Mouse (Mus musculus) liver, embryonic 12.5 days (tissue): ENCODE measurements around the gene Prc1. TPM values are rescaled to one million over a fixed set of nuclear protein-coding genes. Genes with fewer than 3 reads are reported as not detected.

Source experiments
- ATAC-seq: fragments of 200-750 bp; cut with Nextera tagmentation; 2 replicates; pipeline ENCODE4 v1.8.0; 2017; ENCODE audit warnings: moderate number of reproducible peaks, mild to moderate bottlenecking, moderate library complexity
- H3K27ac ChIP-seq: fragments of 300-500 bp; sonication (generic); 2 replicates; pipeline ENCODE4 v1.5.1; 2016; ENCODE audit warnings: mild to moderate bottlenecking
- H3K27me3 ChIP-seq: fragments of 300-500 bp; sonication (generic); replicated peaks from 2 replicates; pipeline ENCODE4 v1.6.1; 2016; ENCODE audit warnings: mild to moderate bottlenecking, moderate library complexity
- H3K36me3 ChIP-seq: fragments of 300-500 bp; sonication (generic); 2 replicates; pipeline ENCODE4 v1.6.1; 2016; ENCODE audit warnings: mild to moderate bottlenecking, moderate library complexity
- H3K4me1 ChIP-seq: fragments of 300-500 bp; sonication (generic); 2 replicates; pipeline ENCODE4 v1.6.1; 2016
- H3K4me2 ChIP-seq: fragments of 300-500 bp; sonication (generic); 2 replicates; pipeline ENCODE4 v1.6.1; 2016; ENCODE audit warnings: mild to moderate bottlenecking, moderate library complexity
- H3K4me3 ChIP-seq: fragments of 300-500 bp; sonication (generic); 2 replicates; pipeline ENCODE4 v1.5.1; 2016; ENCODE audit warnings: mild to moderate bottlenecking, moderate library complexity
- H3K9ac ChIP-seq: fragments of 300-500 bp; sonication (generic); 2 replicates; pipeline ENCODE4 v1.6.1; 2016; ENCODE audit warnings: mild to moderate bottlenecking, moderate library complexity
- H3K9me3 ChIP-seq: fragments of 300-500 bp; sonication (generic); replicated peaks from 2 replicates; pipeline ENCODE4 v1.6.1; 2016; ENCODE audit warnings: mild to moderate bottlenecking, moderate library complexity
- WGBS: fragments of 180-500 bp; shearing (Covaris S2); methylation state at CpG from one replicate; pipeline ENCODE4 v1.1.7; 2016; ENCODE audit not compliant: insufficient replicate concordance; 5-methylcytosine and 5-hydroxymethylcytosine counted together
- polyA plus RNA-seq: library from polyadenylated mRNA; unstranded; fragments of >200 nt; fragmentation: Nextera tagmentation; extraction: Ambion mirVana; gene quantifications from 2 replicates; pipeline ENCODE4 v1.2.1, GENCODE M21; 2016

Gene Prc1
- polyA plus RNA-seq, 1 experiment from 2014 or later, result 150 TPM

- Histone ChIP-seq H3K27me3 (no peaks in the 10 kb centered on the region), H3K36me3 (peaks cover 53% of the 10 kb centered on the region), H3K27ac (no peak overlapping the region), H3K4me3 (no peak overlapping the region), H3K9ac (no peak overlapping the region), H3K4me2 (no peak overlapping the region), H3K4me1 (peaks cover 39% of the 10 kb centered on the region), H3K9me3 (no peaks in the 10 kb centered on the region)
- ATAC-seq, result no peak
- 72% methylated on average over 1 of the region's 1 CpGs for WGBS
Measured at GRCm38 (mm10) chr7:80267764-80268163, 26.5 kb upstream of the Prc1 start.

DNA sequence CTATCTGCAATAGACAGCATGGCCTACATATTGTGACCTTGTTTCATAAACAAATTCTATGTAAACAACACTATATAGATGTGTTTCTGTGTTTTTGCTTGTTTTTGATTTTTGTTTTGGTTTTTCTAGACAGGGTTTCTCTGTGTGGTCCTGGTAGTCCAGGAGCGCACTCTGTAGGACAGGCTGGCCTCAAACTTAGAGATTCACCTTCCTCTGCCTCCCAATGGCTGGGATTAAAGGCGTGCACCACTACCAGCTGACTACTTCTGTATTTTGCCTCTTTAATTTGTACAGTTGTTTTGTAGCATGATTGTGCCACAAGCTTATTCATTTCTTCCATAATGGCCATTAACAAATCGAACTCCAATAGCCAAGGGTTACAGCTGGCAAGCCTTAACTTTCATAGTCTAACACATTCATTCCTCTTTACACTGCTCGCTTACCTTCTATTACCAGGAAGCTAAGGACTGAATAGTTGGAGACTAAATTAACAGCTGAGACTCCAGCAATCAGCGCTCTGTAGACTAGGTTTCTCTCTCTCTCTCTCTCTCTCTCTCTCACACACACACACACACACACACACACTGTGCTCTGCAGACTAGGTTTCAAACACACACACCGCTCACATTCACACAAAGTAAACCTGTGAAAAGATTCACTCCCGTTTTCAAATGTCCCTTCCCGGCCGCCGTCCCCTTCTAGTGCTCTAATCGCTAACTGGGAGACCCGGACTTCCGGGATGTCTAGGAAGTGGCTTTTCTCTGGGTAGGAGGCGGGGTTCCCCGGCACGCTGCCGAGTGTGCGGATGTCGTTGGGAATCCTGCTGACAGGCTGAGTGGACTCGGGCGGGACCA is 25.1 kb upstream of the Prc1 start, which contains the start of gene Vps33b:
Vps33b (plus strand) TSS at position 753 of the 854 bp plus-strand sequence.
- no peaks in the 10 kb centered on the region for H3K9me3 ChIP-seq
- peaks cover 33% of the 10 kb centered on the region for H3K4me1 ChIP-seq
- H3K27ac ChIP-seq, result peak within 1 kb of the TSS; percentile 75
- H3K4me3 ChIP-seq, result peak within 1 kb of the TSS; percentile 81
- ATAC-seq, result peak; percentile 91
- peaks cover 55% of the 10 kb centered on the region for H3K36me3 ChIP-seq
- no peaks in the 10 kb centered on the region for H3K27me3 ChIP-seq
- 4% methylated on average over 21 of the region's 21 CpGs for WGBS
- peak within 1 kb of the TSS; percentile 88 for H3K4me2 ChIP-seq
- peak within 1 kb of the TSS; percentile 86 for H3K9ac ChIP-seq

DNA sequence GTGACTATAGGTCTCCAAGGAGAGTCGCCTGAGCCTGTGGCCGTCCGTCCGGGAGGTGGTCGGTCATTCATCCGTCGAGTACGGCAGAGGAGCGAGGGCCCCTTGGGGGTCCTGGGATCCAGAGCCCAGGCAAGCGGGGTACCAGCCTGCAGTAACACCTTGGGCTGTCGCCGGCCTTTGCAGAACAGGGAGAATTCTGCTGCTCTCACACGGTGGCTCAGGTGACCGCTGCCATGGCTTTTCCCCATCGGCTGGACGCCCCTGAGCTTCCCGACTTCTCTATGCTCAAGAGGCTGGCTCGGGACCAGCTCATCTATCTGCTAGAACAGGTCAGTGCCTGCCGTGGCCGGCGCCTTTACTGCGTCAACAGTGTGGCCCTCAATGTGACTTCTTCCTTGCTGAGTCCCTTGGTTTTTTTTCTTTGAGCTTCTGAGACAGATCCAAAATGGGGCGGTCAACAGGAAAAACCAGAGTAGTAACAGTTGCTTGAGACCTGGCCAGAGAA is 24.4 kb upstream of the Prc1 start:
- Histone ChIP-seq H3K9ac (peak overlapping the region; percentile 86), H3K27me3 (no peaks in the 10 kb centered on the region), H3K9me3 (no peaks in the 10 kb centered on the region), H3K4me3 (peak overlapping the region; percentile 81), H3K27ac (peak overlapping the region; percentile 75), H3K4me2 (peak overlapping the region; percentile 88), H3K36me3 (peaks cover 55% of the 10 kb centered on the region), H3K4me1 (peaks cover 33% of the 10 kb centered on the region)
- peak; percentile 72 for ATAC-seq
- WGBS, result under 1% methylated on average over 23 of the region's 23 CpGs

- no peak for ATAC-seq
- no peaks in the 10 kb centered on the region for H3K9me3 ChIP-seq
- H3K27ac ChIP-seq, result no peak overlapping the region
- peaks cover 37% of the 10 kb centered on the region for H3K4me1 ChIP-seq
- peaks cover 63% of the 10 kb centered on the region for H3K36me3 ChIP-seq
- H3K4me2 ChIP-seq, result no peak overlapping the region
- H3K9ac ChIP-seq, result no peak overlapping the region
- no peak overlapping the region for H3K4me3 ChIP-seq
- H3K27me3 ChIP-seq, result no peaks in the 10 kb centered on the region
- 65% methylated on average over 2 of the region's 2 CpGs for WGBS
Measured at GRCm38 (mm10) chr7:80273456-80273855, 20.8 kb upstream of the Prc1 start.

GRCm38 (mm10) chr7:80276374-80276773 is 17.9 kb upstream of the Prc1 start:
- ATAC-seq, result 0 out of 2 replicates have a peak, but pooled peaks have one; percentile 32
- H3K9me3 ChIP-seq, result no peaks in the 10 kb centered on the region
- peak overlapping the region; percentile 12; the same call in 1 of the 2 replicates for H3K27ac ChIP-seq
- H3K4me1 ChIP-seq, result peaks cover 13% of the 10 kb centered on the region
- no peak overlapping the region for H3K4me2 ChIP-seq
- H3K27me3 ChIP-seq, result no peaks in the 10 kb centered on the region
- H3K9ac ChIP-seq, result no peak overlapping the region
- H3K36me3 ChIP-seq, result peaks cover 83% of the 10 kb centered on the region
- no peak overlapping the region for H3K4me3 ChIP-seq
- WGBS, result 59% methylated on average over 4 of the region's 4 CpGs

GRCm38 (mm10) chr7:80280032-80280431 is 14.2 kb upstream of the Prc1 start:
- no peaks in the 10 kb centered on the region for H3K27me3 ChIP-seq
- H3K4me3 ChIP-seq, result no peak overlapping the region
- no peak overlapping the region for H3K4me2 ChIP-seq
- H3K9ac ChIP-seq, result no peak overlapping the region
- 78% methylated on average over 10 of the region's 10 CpGs for WGBS
- H3K36me3 ChIP-seq, result peaks cover 83% of the 10 kb centered on the region
- H3K9me3 ChIP-seq, result no peaks in the 10 kb centered on the region
- H3K4me1 ChIP-seq, result peaks cover 17% of the 10 kb centered on the region
- ATAC-seq, result no peak
- H3K27ac ChIP-seq, result no peak overlapping the region

- ATAC-seq, result no peak
- Histone ChIP-seq H3K4me1 (peaks cover 14% of the 10 kb centered on the region), H3K9ac (no peak overlapping the region), H3K27ac (no peak overlapping the region), H3K4me3 (no peak overlapping the region), H3K4me2 (no peak overlapping the region), H3K36me3 (peaks cover 85% of the 10 kb centered on the region), H3K27me3 (no peaks in the 10 kb centered on the region), H3K9me3 (no peaks in the 10 kb centered on the region)
- 82% methylated on average over 2 of the region's 2 CpGs for WGBS
Measured at GRCm38 (mm10) chr7:80280998-80281397, 13.3 kb upstream of the Prc1 start.

DNA sequence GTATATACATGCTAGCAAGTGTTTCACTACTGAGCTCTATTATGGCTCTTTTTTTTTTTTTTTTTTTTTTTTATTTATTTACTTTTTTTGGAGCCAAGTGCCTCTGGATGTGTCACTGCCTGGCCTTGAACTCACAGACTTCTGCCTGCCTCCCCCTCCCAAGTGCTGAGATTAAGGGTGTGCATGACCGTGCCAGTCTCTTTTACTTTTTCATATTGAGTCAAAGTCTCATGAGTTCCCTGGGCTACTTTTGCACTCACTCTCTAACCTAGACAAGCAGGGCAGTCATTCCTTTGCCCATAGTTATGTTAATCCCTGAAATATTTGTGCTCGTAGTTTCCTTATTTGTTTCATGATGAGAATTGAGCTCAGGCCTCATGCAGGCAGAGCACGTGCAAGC is 12.6 kb upstream of the Prc1 start:
- Histone ChIP-seq H3K9me3 (no peaks in the 10 kb centered on the region), H3K27me3 (no peaks in the 10 kb centered on the region), H3K36me3 (peaks cover 85% of the 10 kb centered on the region), H3K9ac (no peak overlapping the region), H3K4me3 (no peak overlapping the region), H3K4me2 (no peak overlapping the region), H3K27ac (no peak overlapping the region), H3K4me1 (peaks cover 15% of the 10 kb centered on the region)
- 80% methylated on average over 3 of the region's 3 CpGs for WGBS
- ATAC-seq, result no peak

DNA sequence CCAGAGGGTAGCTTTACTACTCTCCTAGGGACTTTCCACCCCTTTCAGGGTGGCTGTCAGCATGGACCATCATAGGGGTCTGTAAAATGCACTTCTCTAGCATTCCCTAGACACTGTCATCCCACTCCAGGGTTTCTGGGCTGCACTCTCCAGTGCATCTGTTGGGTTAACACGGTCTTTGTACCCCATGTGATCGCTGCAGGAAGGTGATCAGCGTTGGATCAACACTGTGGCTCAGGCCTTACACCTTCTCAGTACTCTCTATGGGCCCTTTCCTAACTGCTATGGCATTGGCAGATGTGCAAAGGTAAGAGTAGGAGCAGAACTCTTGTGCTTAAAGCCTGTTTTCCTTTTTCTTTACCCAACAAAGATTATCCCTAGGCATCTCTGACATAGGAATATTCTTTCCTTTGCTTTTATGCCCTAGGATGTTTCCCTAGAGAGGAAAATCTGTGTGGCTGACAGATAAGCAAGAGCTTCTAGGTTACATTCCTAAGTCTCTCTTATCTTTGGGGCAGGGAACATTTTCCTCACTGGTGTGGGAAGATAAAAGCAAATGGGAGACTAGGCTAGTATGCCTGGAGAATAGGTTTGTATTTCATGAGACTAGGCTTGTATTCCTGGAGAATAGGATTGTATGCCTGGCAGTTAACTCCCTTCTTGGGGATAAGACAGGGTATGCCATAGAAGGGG is 10.9 kb upstream of the Prc1 start:
- Histone ChIP-seq H3K36me3 (peaks cover 86% of the 10 kb centered on the region), H3K9me3 (no peaks in the 10 kb centered on the region), H3K27me3 (no peaks in the 10 kb centered on the region), H3K27ac (no peak overlapping the region), H3K4me2 (no peak overlapping the region), H3K4me1 (peaks cover 17% of the 10 kb centered on the region), H3K9ac (no peak overlapping the region), H3K4me3 (no peak overlapping the region)
- 52% methylated on average over 3 of the region's 3 CpGs for WGBS
- ATAC-seq, result 0 out of 2 replicates have a peak, but pooled peaks have one; percentile 35

GRCm38 (mm10) chr7:80284391-80284790 is 9.9 kb upstream of the Prc1 start:
- H3K9me3 ChIP-seq, result no peaks in the 10 kb centered on the region
- H3K36me3 ChIP-seq, result peaks cover 83% of the 10 kb centered on the region
- no peak overlapping the region for H3K4me2 ChIP-seq
- no peak overlapping the region for H3K9ac ChIP-seq
- no peak overlapping the region for H3K4me3 ChIP-seq
- no peak overlapping the region for H3K27ac ChIP-seq
- WGBS, result 80% methylated on average over 5 of the region's 5 CpGs
- no peak for ATAC-seq
- H3K27me3 ChIP-seq, result no peaks in the 10 kb centered on the region
- peaks cover 17% of the 10 kb centered on the region for H3K4me1 ChIP-seq

- ATAC-seq, result no peak
- H3K27me3 ChIP-seq, result no peaks in the 10 kb centered on the region
- no peak overlapping the region for H3K4me2 ChIP-seq
- peaks cover 17% of the 10 kb centered on the region for H3K4me1 ChIP-seq
- WGBS, result 83% methylated on average over 6 of the region's 6 CpGs
- H3K4me3 ChIP-seq, result no peak overlapping the region
- no peaks in the 10 kb centered on the region for H3K9me3 ChIP-seq
- H3K9ac ChIP-seq, result no peak overlapping the region
- H3K36me3 ChIP-seq, result peaks cover 85% of the 10 kb centered on the region
- H3K27ac ChIP-seq, result no peak overlapping the region
Measured at GRCm38 (mm10) chr7:80285725-80286124, 8.5 kb upstream of the Prc1 start.

GRCm38 (mm10) chr7:80287736-80288135 is 6.5 kb upstream of the Prc1 start:
- Histone ChIP-seq H3K9ac (no peak overlapping the region), H3K4me2 (no peak overlapping the region), H3K4me3 (no peak overlapping the region), H3K9me3 (no peaks in the 10 kb centered on the region), H3K36me3 (peaks cover 82% of the 10 kb centered on the region), H3K4me1 (peaks cover 26% of the 10 kb centered on the region), H3K27ac (no peak overlapping the region), H3K27me3 (no peaks in the 10 kb centered on the region)
- ATAC-seq, result 0 out of 2 replicates have a peak, but pooled peaks have one; percentile 24
- WGBS, result 79% methylated on average over 10 of the region's 10 CpGs
